Mouse (Mus musculus): ENCODE results near the gene B4galt4. TPM values are rescaled to one million over a fixed set of nuclear protein-coding genes. Genes with fewer than 3 reads are reported as not detected.

B4galt4 gene
- polyA plus RNA-seq, 2 experiments, result 18.7 to 30.9 TPM

DNA sequence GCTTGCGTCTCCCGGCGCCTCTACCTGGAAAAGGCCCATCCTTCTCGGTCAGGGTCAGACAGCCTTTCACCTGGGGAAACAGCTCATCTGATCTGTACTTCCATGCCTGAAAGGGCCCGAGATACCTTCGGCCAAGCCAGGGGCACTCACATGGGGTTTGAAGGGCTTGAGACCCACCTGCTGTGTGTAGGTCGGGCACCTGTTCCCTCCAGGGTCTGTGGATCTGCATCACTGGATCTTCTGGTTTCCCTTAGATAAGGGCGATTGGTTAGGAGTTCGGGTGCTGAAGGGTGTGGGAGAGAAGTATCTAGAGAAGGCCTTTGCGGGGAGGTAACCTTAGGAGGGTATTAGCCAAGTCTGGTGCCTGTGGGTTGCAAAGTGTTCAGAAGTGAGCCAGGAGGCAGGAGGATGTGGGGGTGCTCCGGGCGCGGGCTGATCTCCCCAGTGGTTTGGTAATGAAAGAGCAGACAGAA lies 631 bp downstream of the B4galt4 start:
- H3K9me3 ChIP-seq (ENCODE audit: control insufficient read depth, low read length), result no peaks in the 10 kb centered on the region
- peak overlapping the region; percentile 76 for H3K27ac ChIP-seq (replicated peaks; ENCODE audit: low read depth, low read length)
- DNase-seq (ENCODE audit: low spot score) (peak; percentile 31), ATAC-seq (ENCODE audit: low FRiP score, low read depth) (peak; percentile 42)
- H3K4me2 ChIP-seq (replicated peaks; ENCODE audit: low read depth, low read length, severe bottlenecking), result peak overlapping the region; percentile 70
- no peaks in the 10 kb centered on the region for H3K36me3 ChIP-seq (ENCODE audit: control insufficient read depth, insufficient read depth, low read length)
- 0% methylated on average over 13 of the region's 13 CpGs for WGBS
- peak overlapping the region; percentile 86 for H3K4me3 ChIP-seq (replicated peaks; ENCODE audit: low read length)
- H3K27me3 ChIP-seq (ENCODE audit: control insufficient read depth, insufficient read depth, low read length), result no peaks in the 10 kb centered on the region
- peak overlapping the region; percentile 88 for H3K9ac ChIP-seq (ENCODE audit: low read depth, low read length, severe bottlenecking)
- TF ChIP-seq POLR2A (IDR thresholded peaks at IDR 0.05; ENCODE audit: borderline replicate concordance, extremely low read depth, insufficient read depth, insufficient read length), result no peak
- no peaks in the 10 kb centered on the region for H3K4me1 ChIP-seq (ENCODE audit: control insufficient read depth, insufficient read depth, low read length)

DNA sequence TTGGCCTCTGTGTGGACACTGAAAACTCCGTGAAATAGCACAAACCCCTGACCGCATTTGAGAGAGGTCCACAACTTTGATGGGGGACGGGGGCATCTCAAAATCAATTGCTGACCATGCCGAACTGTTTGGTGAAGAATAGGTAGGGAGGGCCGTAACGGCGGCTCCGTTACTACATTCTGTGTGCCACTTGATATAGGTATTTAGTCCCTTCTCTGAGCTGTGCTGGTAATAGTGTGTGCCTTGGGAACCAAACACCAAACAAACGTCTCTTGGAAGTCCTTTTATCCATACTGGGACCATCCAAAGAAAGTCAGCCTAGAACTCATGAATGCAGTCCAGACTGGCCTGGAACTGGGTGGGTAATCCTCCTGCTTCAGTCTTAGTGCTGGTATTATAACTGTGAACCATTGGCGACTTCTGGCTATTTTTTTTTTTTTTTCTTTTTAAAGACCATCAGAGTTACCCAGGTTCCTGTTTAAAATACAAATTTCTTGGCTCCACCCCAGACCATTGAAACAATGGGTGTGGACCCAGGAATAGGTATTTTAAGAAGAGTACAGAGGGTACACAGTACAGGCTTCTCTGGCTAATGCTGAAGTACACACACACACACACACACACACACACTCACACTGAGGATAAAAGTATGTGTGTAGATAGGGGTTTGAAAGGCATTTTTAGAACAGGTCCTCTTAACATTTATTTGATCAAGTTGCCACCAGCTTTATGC lies 2.0 kb downstream of the B4galt4 start:
- H3K27ac ChIP-seq (replicated peaks; ENCODE audit: low read depth, low read length), result no peak overlapping the region
- WGBS, result 86% methylated on average over 10 of the region's 10 CpGs
- no peaks in the 10 kb centered on the region for H3K27me3 ChIP-seq (ENCODE audit: control insufficient read depth, insufficient read depth, low read length)
- DNase-seq (ENCODE audit: low spot score) (no peak), ATAC-seq (ENCODE audit: low FRiP score, low read depth) (no peak)
- no peak overlapping the region for H3K4me2 ChIP-seq (replicated peaks; ENCODE audit: low read depth, low read length, severe bottlenecking)
- no peaks in the 10 kb centered on the region for H3K4me1 ChIP-seq (ENCODE audit: control insufficient read depth, insufficient read depth, low read length)
- no peaks in the 10 kb centered on the region for H3K9me3 ChIP-seq (ENCODE audit: control insufficient read depth, low read length)
- H3K4me3 ChIP-seq (replicated peaks; ENCODE audit: low read length), result no peak overlapping the region
- no peaks in the 10 kb centered on the region for H3K36me3 ChIP-seq (ENCODE audit: control insufficient read depth, insufficient read depth, low read length)
- TF ChIP-seq POLR2A (IDR thresholded peaks at IDR 0.05; ENCODE audit: borderline replicate concordance, extremely low read depth, insufficient read depth, insufficient read length), result no peak
- no peak overlapping the region for H3K9ac ChIP-seq (ENCODE audit: low read depth, low read length, severe bottlenecking)

DNA sequence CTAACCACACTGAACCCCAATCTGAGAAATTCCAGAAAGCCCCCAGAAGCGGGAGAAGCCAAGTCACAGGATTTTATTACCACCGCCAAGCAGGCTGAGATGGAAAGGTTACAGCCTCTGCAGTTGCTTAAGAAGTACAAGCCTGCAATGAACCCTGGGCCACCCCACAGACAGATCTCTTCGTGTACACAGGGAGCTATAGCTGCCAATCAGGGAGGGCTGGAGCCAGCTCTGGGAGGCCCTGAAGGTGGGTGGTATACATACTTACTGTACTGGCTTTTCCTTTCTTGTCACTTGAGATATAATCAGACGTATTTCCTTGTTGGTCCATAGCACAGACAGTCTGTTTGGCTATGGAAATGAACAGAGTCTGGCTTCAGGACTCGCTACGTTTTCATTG lies 8.7 kb downstream of the B4galt4 start:
- TF ChIP-seq POLR2A (IDR thresholded peaks at IDR 0.05; ENCODE audit: borderline replicate concordance, extremely low read depth, insufficient read depth, insufficient read length), result no peak
- DNase-seq (ENCODE audit: low spot score), result no peak
- no peak overlapping the region for H3K9ac ChIP-seq (ENCODE audit: low read depth, low read length, severe bottlenecking)
- H3K4me3 ChIP-seq (replicated peaks; ENCODE audit: low read length), result no peak overlapping the region
- H3K27ac ChIP-seq (replicated peaks; ENCODE audit: low read depth, low read length), result no peak overlapping the region
- H3K36me3 ChIP-seq (ENCODE audit: control insufficient read depth, insufficient read depth, low read length), result no peaks in the 10 kb centered on the region
- H3K27me3 ChIP-seq (ENCODE audit: control insufficient read depth, insufficient read depth, low read length), result no peaks in the 10 kb centered on the region
- ATAC-seq (ENCODE audit: low FRiP score, low read depth), result no peak
- H3K9me3 ChIP-seq (ENCODE audit: control insufficient read depth, low read length), result no peaks in the 10 kb centered on the region
- no peak overlapping the region for H3K4me2 ChIP-seq (replicated peaks; ENCODE audit: low read depth, low read length, severe bottlenecking)
- WGBS, result 45% methylated on average over 6 of the region's 6 CpGs
- H3K4me1 ChIP-seq (ENCODE audit: control insufficient read depth, insufficient read depth, low read length), result peaks cover 22% of the 10 kb centered on the region

DNA sequence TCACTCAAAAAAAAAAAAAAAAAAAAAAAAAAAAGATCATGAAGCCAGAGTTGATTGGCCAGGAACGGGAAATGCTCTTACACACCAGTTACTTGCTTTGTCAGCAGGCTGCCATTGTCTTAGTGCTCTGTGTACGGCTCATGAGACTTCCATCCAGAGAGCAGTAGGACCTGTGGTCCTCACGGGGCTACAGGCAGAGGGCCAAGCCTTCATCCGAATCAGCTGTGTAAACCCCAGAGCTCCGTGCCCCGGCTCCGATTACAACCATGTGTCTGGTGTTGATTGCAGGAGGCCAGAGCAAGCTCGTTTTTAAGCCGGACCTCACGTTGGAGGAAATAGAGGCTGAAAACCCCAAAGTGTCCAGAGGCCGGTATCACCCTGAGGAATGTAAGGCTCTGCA lies 11.6 kb downstream of the B4galt4 start:
- Histone ChIP-seq H3K4me3 (replicated peaks; ENCODE audit: low read length) (no peak overlapping the region), H3K4me1 (ENCODE audit: control insufficient read depth, insufficient read depth, low read length) (peaks cover 28% of the 10 kb centered on the region), H3K36me3 (ENCODE audit: control insufficient read depth, insufficient read depth, low read length) (peaks cover 9% of the 10 kb centered on the region), H3K9me3 (ENCODE audit: control insufficient read depth, low read length) (no peaks in the 10 kb centered on the region), H3K4me2 (replicated peaks; ENCODE audit: low read depth, low read length, severe bottlenecking) (no peak overlapping the region), H3K9ac (ENCODE audit: low read depth, low read length, severe bottlenecking) (no peak overlapping the region), H3K27me3 (ENCODE audit: control insufficient read depth, insufficient read depth, low read length) (no peaks in the 10 kb centered on the region), H3K27ac (replicated peaks; ENCODE audit: low read depth, low read length) (no peak overlapping the region)
- TF ChIP-seq POLR2A (IDR thresholded peaks at IDR 0.05; ENCODE audit: borderline replicate concordance, extremely low read depth, insufficient read depth, insufficient read length), result no peak
- 21% methylated on average over 11 of the region's 11 CpGs for whole genome bisulfite sequencing
- DNase-seq (ENCODE audit: low spot score) (peak; percentile 49), ATAC-seq (ENCODE audit: low FRiP score, low read depth) (peak; percentile 56)

DNA sequence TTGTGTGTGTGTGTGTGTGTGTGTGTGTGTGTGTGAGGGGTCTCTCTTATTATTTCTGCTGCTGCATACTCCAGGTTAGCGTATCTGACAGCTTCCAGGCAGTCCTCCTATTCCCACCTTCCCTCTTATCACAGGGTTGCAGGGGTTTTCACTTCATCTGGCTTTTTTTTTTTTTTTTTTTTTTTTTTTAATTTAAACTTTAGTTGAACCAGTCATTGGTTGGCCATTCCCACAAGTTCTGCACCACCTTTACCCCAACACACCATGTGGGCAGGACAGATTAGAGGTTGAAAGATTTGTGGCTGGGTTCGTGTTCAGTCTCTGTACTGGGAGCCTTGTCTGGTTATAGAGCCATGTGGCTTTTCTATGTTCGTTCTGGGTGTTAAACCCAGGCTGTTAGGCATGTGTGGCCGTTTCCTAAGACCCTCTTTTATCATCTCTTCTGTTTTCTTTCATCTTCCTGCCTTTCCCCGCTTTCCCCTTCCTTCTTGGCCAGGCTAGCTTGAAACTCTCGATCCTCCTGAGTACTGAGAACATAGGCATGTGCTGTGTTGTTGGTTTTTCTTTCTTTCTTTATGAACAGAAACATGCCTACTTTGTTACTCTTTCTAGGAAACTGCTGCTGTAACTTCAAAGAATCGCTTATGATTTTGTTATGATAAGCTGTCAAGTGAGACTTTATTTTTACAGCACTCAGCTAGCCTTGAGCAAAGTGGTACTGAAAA lies 13.6 kb downstream of the B4galt4 start:
- WGBS, result 31% methylated on average over 7 of the region's 7 CpGs
- Histone ChIP-seq H3K36me3 (ENCODE audit: control insufficient read depth, insufficient read depth, low read length) (peaks cover 23% of the 10 kb centered on the region), H3K4me1 (ENCODE audit: control insufficient read depth, insufficient read depth, low read length) (peaks cover 28% of the 10 kb centered on the region), H3K9me3 (ENCODE audit: control insufficient read depth, low read length) (no peaks in the 10 kb centered on the region), H3K27ac (replicated peaks; ENCODE audit: low read depth, low read length) (no peak overlapping the region), H3K27me3 (ENCODE audit: control insufficient read depth, insufficient read depth, low read length) (no peaks in the 10 kb centered on the region), H3K4me2 (replicated peaks; ENCODE audit: low read depth, low read length, severe bottlenecking) (no peak overlapping the region), H3K9ac (ENCODE audit: low read depth, low read length, severe bottlenecking) (no peak overlapping the region), H3K4me3 (replicated peaks; ENCODE audit: low read length) (no peak overlapping the region)
- no peak for DNase-seq (ENCODE audit: low spot score)
- no peak for TF ChIP-seq POLR2A (IDR thresholded peaks at IDR 0.05; ENCODE audit: borderline replicate concordance, extremely low read depth, insufficient read depth, insufficient read length)
- ATAC-seq (ENCODE audit: low FRiP score, low read depth), result no peak

Data from limb, embryonic 14.5 days (tissue).